Mouse (Mus musculus) CH12F3 (cell line): ENCODE measurements around the gene Brd4.

Experiments used
- in situ Hi-C: fragments of 300-500 bp; cut with MboI; formaldehyde crosslinking; loops from 2 replicates; pipeline ENCODE4 v1.14.3; 2020; ENCODE audit warnings: low sequenced_read_pairs

Brd4 gene

GRCm38 (mm10) chr17:32173166-32173565 is 111.4 kb downstream of the Brd4 start:
- in situ Hi-C loops, result no loop called here

GRCm38 (mm10) chr17:32172485-32172884 is 112.0 kb downstream of the Brd4 start:
- in situ Hi-C loops, result no loop called here

- in situ Hi-C loops, result no loop called here
These were observed 114.8 kb downstream of the Brd4 start for GRCm38 (mm10) chr17:32169518-32170225.

GRCm38 (mm10) chr17:32166687-32167086 is 117.8 kb downstream of the Brd4 start, which contains the start of gene Notch3:
Notch3 (minus strand) TSS chr17:32166852.
- in situ Hi-C loops, result no loop called here

- in situ Hi-C loops, result no loop called here
These were observed 118.5 kb downstream of the Brd4 start for GRCm38 (mm10) chr17:32165803-32166595.

- in situ Hi-C loops, result no loop called here
These were observed 119.2 kb downstream of the Brd4 start for GRCm38 (mm10) chr17:32165266-32165802.

- in situ Hi-C loops, result no loop called here
These were observed 119.7 kb downstream of the Brd4 start for GRCm38 (mm10) chr17:32164780-32165179.

- in situ Hi-C loops, result no loop called here
These were observed 120.4 kb downstream of the Brd4 start for GRCm38 (mm10) chr17:32163910-32164650.

GRCm38 (mm10) chr17:32162112-32162850 is 122.2 kb downstream of the Brd4 start:
- in situ Hi-C loops, result no loop called here

GRCm38 (mm10) chr17:32160882-32161281 is 123.6 kb downstream of the Brd4 start:
- in situ Hi-C loops, result no loop called here

- in situ Hi-C loops, result no loop called here
These were observed 125.7 kb downstream of the Brd4 start for GRCm38 (mm10) chr17:32158841-32159240.

GRCm38 (mm10) chr17:32146718-32147117 is 137.8 kb downstream of the Brd4 start:
- in situ Hi-C loops, result no loop called here
